Mouse (Mus musculus): ENCODE results near the gene Glod4.

GRCm38 (mm10) chr11:76183745-76184144 is 59.8 kb downstream of the Glod4 start:
- TF ChIP-seq CTCF (IDR thresholded peaks at IDR 0.05; ENCODE audit: low read depth) = no peak
- TF ChIP-seq EP300 (IDR thresholded peaks at IDR 0.05; ENCODE audit: low read depth) = no peak

All from liver, embryonic 14.5 days (tissue).